Mouse (Mus musculus): ENCODE measurements around the gene Nxt2. TPM values are rescaled to one million over a fixed set of nuclear protein-coding genes. Genes with fewer than 3 reads are reported as not detected.
"Not testable (repeated sequence)": the region's sequence is repeated elsewhere in the genome, so short reads cannot be mapped to it uniquely, and the experiment has no call there.

Gene Nxt2
- total RNA-seq (2021): 10 to 100 TPM; 26.6 to 30.9 TPM

DNA sequence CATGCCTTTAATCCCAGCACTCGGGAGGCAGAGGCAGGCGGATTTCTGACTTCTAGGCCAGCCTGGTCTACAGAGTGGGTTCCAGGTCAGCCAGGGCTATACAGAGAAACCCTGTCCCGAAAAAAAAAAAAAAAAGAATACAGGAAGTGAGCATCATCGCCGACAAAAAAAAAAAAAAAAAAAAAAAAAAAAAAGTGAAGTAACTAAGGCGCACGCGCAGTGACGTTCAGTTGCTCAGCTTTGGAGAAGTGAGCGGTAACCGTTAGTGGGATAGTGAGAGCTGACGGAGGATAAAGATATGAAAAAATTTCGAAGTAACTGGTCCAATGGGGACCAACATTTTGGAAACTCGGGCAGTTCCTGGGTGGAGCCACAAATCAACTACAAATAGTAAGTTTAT is at the start of gene Nxt2:
TSS of gene Nxt2 (plus strand) at position 229 of the 400 bp plus-strand sequence.
- no peak for DNase-seq (ENCODE audit: extremely low spot score in 1 of 2, low spot score in 1 of 2)

DNA sequence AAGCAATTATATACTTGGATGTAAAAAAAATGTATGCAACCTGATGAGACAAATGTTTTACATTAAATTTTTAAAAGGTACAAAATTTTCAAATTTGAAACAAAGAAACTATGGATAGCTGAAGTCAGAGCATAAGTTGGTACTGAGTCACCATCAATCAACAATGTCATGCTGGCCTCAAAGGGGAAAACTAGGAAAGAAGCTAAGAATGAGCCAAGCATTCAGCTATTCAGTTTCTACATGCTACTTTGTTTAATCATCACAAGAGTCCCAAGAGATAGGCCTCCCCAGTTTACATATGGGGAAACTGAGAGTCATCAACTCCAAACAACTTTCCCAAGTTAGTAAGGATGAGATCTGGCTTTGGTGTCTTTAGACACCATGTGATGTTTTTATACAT is 49.6 kb upstream of the Nxt2 start:
- DNase-seq (ENCODE audit: extremely low spot score in 1 of 2, low spot score in 1 of 2): no peak

- DNase-seq (ENCODE audit: extremely low spot score in 1 of 2, low spot score in 1 of 2): no peak
Observed at GRCm38 (mm10) chrX:142182026-142182425, 44.5 kb upstream of the Nxt2 start.

- peak; percentile 22 to 33 for DNase-seq (ENCODE audit: extremely low spot score in 1 of 2, low spot score in 1 of 2)
Observed at GRCm38 (mm10) chrX:142189023-142189703, 37.4 kb upstream of the Nxt2 start.

GRCm38 (mm10) chrX:142190355-142190754 is 36.2 kb upstream of the Nxt2 start:
- DNase-seq (ENCODE audit: extremely low spot score in 1 of 2, low spot score in 1 of 2): no peak

- DNase-seq (ENCODE audit: extremely low spot score in 1 of 2, low spot score in 1 of 2): no peak
Observed at GRCm38 (mm10) chrX:142194420-142194819, 32.1 kb upstream of the Nxt2 start.

DNA sequence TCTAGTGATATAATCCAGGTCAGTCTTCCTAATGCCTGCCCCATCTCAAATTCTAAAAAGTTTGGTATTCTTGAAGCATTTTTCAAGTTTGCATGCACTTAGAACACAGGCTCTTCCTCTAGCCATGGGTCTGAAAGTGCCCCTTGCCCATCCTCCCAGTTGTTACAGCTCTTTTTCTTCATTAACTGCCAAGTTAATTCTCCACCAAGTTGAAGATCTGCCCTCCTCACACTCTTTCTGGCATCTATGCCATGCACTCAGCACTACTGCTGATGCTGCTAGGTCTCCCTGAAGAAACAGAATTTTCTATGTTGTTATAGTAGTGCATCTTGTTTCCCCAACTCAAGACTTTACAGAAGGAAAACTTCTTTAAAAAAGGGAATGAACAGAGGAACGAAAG is 31.0 kb upstream of the Nxt2 start:
- no peak for DNase-seq (ENCODE audit: extremely low spot score in 1 of 2, low spot score in 1 of 2)

- DNase-seq (ENCODE audit: extremely low spot score in 1 of 2, low spot score in 1 of 2): no peak
Observed at GRCm38 (mm10) chrX:142196831-142197230, 29.7 kb upstream of the Nxt2 start, which contains the start of gene Gucy2f. TSS of gene Gucy2f (minus strand) at chrX:142196931.

GRCm38 (mm10) chrX:142200295-142200694 is 26.3 kb upstream of the Nxt2 start:
- peak in 1 of 2 experiments; percentile 20 for DNase-seq (ENCODE audit: extremely low spot score in 1 of 2, low spot score in 1 of 2)

- DNase-seq (ENCODE audit: extremely low spot score in 1 of 2, low spot score in 1 of 2): no peak
Observed at GRCm38 (mm10) chrX:142227398-142228054, 956 bp downstream of the Nxt2 start.

DNA sequence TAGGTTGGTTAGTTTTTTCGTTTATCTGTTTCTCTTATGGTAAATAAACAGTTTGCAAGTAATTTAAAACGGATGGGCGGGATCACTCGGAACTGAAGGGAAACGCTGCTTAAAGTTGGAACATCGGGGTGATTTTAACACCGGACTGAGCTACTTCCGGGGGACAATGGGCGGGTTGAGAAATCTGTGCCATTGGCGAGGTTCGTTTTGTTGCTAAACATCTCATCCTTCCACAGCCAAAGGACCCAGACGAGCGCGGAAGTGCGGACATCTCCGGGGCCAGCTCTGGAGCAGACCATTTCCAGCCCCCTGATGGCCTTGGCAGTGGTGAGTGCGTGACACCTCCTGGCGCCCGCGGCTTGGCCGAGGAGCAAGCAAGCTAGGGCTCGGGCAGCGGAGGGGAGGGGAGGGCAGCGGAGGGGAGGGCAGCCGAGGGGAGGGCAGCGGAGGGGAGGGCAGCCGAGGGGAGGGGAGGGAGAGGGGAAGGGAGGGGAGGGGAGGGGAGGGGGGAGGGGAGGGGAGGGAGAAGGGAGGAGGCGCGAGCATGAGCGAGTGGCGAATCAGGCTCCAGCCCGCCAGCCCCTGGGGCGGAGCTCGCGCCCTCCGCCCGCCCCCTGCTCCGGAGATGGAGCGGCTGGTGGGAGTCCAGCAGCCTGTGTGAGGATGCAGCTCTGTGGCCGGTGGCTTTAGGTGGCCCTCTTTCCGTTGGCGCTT is 1.6 kb downstream of the Nxt2 start:
- peak; percentile 51 to 53 for DNase-seq (ENCODE audit: extremely low spot score in 1 of 2, low spot score in 1 of 2)

DNA sequence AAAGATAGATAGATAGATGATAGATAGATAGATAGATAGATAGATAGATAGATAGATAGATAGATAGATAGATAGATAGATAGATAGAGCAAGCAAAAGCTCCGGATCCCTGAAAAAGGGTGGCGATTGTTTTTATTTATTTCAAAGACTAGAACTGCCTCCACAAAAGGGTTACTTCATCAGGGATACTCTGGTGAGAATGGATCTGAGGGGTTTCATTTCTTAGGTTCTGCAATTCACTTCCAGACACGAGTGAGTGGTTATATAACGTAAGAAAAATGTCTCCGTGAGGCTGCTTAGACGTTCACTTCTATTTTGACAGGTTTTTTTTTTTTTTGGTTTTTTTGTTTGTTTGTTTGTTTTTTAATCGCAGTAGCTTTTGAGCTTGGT is 2.2 kb downstream of the Nxt2 start:
- DNase-seq (ENCODE audit: extremely low spot score in 1 of 2, low spot score in 1 of 2): no peak

DNA sequence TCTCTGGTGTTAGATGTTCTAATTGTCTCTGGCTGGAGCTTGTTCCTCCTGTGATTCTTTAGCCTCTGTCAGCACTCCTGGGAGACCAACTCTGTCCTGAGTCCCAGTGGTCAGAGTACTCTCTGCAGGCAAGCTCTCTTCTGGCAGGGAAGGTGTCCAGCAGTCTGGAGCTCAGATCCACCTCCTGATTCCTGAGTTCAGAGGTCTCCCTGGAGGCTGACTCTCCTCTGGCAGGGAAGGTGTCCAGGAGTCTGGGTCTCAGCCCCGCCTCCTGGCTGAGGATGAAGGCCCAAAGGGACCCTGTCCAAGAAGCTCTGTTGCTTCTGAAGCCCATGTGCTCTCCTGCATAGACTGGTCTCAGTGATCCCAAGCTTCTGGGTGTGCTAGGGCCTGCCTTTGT is 9.6 kb downstream of the Nxt2 start:
- not testable (repeated sequence) for DNase-seq (ENCODE audit: extremely low spot score in 1 of 2, low spot score in 1 of 2)

GRCm38 (mm10) chrX:142237101-142237500 is 10.5 kb downstream of the Nxt2 start:
- DNase-seq (ENCODE audit: extremely low spot score in 1 of 2, low spot score in 1 of 2): no peak

GRCm38 (mm10) chrX:142245682-142246327 is 19.2 kb downstream of the Nxt2 start:
- DNase-seq (ENCODE audit: extremely low spot score in 1 of 2, low spot score in 1 of 2): no peak

- DNase-seq (ENCODE audit: extremely low spot score in 1 of 2, low spot score in 1 of 2): no peak
Observed at GRCm38 (mm10) chrX:142250008-142250736, 23.6 kb downstream of the Nxt2 start.

- no peak for DNase-seq (ENCODE audit: extremely low spot score in 1 of 2, low spot score in 1 of 2)
Observed at GRCm38 (mm10) chrX:142276031-142276430, 49.5 kb downstream of the Nxt2 start.

DNA sequence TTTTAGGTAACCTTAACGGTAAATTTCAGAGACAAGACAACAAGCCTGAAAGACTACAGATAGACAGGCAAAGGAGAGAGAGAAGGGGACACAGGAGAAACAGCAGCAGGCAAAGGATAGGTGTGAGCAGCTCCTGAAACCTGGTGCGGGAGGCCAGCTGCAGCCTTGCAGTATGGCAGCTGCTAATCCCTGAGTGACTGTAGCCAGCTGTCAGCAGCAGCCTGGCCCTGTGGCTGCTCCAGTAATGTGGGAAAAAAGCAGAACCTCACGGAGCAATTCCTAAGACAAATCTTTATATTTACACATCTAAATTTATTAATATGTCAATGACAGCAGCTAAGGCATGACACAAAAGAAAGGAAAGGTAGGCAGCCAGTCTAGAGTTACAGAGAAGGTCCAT is 50.0 kb downstream of the Nxt2 start:
- no peak for DNase-seq (ENCODE audit: extremely low spot score in 1 of 2, low spot score in 1 of 2)

DNA sequence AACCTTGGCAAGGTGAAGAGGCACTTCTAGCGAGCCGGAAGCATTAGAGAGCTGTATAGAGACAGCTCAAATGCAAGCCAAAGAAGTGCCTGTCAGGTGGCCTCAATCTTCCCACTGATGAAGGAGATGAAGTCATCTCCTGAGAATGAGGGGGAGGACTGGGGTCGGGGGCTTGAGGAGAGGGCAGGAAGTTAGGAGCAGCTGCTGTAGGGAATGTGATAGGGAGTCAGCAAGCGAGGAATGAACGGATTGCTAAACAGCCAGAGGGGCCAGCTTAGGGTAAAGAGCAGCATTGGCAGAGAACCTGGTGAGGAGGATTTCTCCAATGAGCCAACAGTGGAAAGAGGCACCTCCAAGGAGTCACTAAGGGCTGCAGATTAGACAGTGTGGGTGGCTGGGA is 59.3 kb downstream of the Nxt2 start:
- DNase-seq (ENCODE audit: extremely low spot score in 1 of 2, low spot score in 1 of 2): no peak

Measured in layer of hippocampus, postnatal 25 days (tissue).